Mouse (Mus musculus): ENCODE data around the gene Slc2a3.

- no peak for TF ChIP-seq EP300 (IDR thresholded peaks at IDR 0.05; ENCODE audit: insufficient read depth, low read depth, low read length)
- TF ChIP-seq CTCF (IDR thresholded peaks at IDR 0.05) = no peak
- no peak for TF ChIP-seq POLR2A (IDR thresholded peaks at IDR 0.05; ENCODE audit: insufficient read depth, low read depth, low read length)
Measured at GRCm38 (mm10) chr6:122820799-122821650, 19.6 kb upstream of the Slc2a3 start.
